Mouse (Mus musculus): ENCODE data around the gene Pax4.
A peak's percentile ranks its signal among the peaks of the same experiment; 100 is the strongest.

Pax4 gene

DNA sequence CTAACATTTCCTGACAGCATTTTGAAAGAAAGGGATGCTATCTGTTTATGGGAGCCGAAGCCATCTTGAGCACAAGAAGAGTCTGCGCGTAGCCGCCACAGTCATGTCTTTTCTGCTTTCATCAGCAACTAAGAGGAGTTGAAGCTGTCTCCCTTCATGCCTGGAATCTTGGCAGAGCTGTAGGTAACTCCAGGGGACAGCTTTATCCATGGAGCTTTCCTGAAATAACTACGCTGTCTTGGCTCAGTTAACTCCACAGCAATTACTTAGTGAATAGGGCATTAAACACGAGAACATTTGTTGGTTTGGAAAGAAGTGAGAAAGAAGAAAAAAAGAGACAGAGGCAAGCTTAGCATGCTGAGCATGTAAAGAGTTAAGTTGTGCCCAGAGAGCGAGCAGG is 1.2 kb downstream of the Pax4 start:
- DNase-seq (ENCODE audit: low spot score) = no peak

DNA sequence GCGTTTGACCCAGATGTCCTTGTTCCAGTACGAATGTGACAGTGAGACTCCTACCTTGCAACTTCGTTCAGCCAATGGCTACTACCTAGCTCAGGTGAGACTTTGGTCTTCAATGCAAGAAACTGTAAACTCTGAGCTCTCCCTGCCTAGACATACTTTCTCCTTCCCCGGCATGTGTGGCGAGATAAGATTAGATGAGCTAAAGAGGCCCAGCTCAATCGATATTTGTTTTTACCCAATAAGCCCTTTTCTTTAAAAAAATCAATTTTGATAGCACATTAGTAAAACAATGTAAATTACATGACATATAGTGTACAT is 17.7 kb downstream of the Pax4 start:
- DNase-seq (ENCODE audit: low spot score) = no peak

GRCm38 (mm10) chr6:28430795-28431537 is 18.2 kb downstream of the Pax4 start:
- DNase-seq (ENCODE audit: low spot score) = no peak

DNA sequence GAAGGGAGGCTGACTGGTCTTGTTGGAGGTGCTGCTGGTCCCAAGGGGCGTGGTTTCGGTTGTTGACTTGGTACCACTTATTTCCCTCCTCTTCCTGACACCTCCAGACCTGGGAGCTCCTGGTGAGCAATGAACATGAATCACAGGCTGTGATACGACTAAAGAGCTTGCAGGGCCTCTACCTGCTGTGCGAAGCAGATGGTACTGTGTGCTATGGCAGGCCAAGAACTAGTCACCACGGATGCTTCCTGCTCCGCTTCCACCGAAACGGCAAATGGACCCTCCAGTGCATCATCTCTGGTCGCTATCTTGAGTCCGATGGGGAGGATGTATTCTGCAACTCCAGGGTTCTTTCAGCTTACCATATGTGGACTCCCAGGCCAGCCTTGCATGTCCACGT is 19.3 kb downstream of the Pax4 start:
- no peak for DNase-seq (ENCODE audit: low spot score)

- DNase-seq (ENCODE audit: low spot score) = no peak
Observed at GRCm38 (mm10) chr6:28428290-28428689, 20.9 kb downstream of the Pax4 start, which contains the start of gene Gcc1. Gcc1 (minus strand) TSS chr6:28428390.

- no peak for DNase-seq (ENCODE audit: low spot score)
Observed at GRCm38 (mm10) chr6:28427096-28427839, 21.9 kb downstream of the Pax4 start, which contains the start of gene Fscn3. Fscn3 (plus strand) TSS chr6:28427789.

DNA sequence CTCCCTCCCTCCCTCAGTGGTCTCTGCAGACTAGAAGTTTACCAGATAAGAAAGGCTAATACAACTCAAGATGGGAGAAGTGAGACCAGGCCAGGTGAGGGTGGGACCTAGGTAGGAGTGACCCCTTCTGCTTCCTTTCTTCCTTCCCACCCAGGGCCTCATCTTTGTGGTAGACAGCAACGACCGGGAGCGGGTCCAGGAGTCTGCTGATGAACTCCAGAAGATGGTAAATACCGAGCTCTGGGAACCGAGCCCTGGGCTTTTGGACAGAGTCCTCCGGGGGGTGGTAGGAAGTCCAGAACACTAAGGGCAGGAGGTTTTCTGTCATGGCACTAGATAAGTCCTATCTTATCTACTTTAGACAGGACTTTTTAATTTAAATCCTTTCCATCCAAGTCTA is 24.1 kb downstream of the Pax4 start:
- no peak for DNase-seq (ENCODE audit: low spot score)

DNA sequence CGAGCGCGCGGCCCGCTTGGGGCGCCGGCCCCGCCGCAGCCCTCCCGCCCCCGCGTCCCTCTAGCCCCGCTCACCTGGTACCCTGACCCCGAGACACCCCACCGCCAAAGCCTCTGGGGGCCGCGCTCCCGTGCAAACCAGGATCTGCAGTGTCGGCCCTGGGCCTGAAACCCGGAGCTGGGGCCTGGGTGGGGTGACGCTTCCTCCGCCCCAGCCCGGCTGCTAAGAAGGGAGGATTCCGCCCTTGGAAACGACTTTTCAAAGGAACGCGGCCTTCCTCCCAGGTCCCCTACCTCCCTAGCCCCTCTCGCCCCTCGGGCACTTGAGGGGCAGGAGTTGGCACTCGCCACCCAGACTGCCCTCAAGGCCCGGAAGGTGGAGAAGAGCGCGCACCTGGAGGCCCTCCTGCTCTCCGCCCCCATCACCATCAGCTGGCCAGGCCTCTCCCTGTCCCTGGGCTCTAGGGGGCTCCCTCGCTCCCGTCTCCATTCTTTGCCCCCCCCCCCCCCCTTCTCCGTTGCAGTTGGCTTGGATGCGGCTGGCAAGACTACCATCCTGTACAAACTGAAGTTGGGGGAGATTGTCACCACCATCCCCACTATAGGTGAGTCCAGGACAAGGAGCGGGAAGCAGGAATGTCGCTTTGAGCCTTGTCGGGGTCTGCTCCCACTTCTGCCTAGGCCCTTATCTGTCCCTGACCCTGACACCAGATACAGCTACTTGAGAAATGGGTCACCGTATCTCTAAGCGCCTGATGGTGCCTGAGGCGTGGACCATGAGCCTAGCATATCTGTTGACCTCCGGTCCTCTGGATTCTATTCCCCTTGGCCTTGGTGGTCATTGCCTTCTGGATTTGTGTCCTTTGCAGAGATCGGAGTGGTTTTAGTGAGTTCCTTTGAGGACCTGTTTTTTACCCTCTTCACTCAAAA is 25.1 kb downstream of the Pax4 start:
- DNase-seq (ENCODE audit: low spot score) = peak; percentile 40

GRCm38 (mm10) chr6:28423313-28423712 is 25.8 kb downstream of the Pax4 start, which contains the start of gene Arf5:
Arf5 (plus strand) TSS chr6:28423560.
- DNase-seq (ENCODE audit: low spot score) = peak; percentile 82

- DNase-seq (ENCODE audit: low spot score) = no peak
Observed at GRCm38 (mm10) chr6:28422651-28423290, 26.4 kb downstream of the Pax4 start.

- DNase-seq (ENCODE audit: low spot score) = peak; percentile 89
Observed at GRCm38 (mm10) chr6:28421469-28422000, 27.6 kb downstream of the Pax4 start.

DNA sequence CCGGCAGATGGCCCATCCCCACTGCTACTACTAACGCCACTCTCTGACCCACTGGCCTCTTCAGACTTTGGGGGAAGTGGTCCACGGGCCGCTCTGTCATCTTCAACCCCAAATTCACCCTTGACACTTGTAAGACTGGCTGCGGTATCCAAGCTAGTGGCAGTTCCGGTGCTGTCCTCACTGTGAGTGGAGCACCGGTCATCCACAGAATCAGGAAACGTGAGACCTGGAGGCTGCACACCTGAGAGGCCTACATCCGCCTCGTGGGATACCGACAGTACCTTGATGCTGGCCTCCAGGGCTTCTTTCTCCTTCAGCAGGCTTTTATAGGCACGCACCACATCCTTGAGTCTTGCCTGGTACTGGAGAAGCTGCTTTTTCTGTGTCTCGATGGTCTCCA is 28.3 kb downstream of the Pax4 start:
- no peak for DNase-seq (ENCODE audit: low spot score)

GRCm38 (mm10) chr6:28420361-28420760 is 28.8 kb downstream of the Pax4 start:
- no peak for DNase-seq (ENCODE audit: low spot score)

DNA sequence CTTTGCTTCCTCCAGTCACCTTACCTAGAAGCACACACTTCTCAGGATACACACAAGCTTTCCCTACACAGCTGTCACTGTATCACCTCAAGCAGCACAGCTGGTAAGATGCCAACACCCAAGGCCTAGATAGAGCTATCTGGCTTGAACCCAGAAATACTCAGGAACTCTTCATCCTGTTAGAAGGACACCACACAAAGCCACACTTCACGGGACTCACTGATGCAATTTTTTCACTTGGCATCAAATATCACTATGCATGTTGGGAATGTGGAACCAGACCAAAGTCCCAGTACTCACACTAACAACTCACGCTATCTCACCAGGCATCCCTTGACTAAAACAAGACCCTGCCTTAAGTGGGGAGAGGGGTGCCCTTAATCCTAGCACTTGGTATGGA is 29.5 kb downstream of the Pax4 start:
- DNase-seq (ENCODE audit: low spot score) = no peak

DNA sequence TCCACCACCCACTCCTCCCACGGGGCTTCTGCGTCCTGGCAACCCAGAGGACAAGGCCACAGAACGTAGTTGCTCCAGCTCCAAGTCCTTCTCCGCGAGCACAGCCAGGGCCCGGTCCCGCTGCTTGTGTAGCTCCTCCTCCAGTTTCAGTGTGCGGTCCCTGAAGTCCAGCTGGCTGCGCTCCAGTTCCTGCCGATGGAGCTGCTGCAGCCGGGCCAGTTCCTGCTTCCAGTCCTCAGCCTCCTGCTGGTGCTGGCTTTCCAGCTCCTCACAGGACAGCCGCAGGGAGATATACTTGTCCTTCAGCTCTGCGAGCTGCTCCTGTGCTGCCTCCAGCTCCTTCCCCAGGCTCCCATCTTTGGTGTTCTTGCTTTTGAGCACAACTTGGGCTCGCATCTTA is 30.7 kb downstream of the Pax4 start:
- no peak for DNase-seq (ENCODE audit: low spot score)

- DNase-seq (ENCODE audit: low spot score) = no peak
Observed at GRCm38 (mm10) chr6:28416981-28417380, 32.2 kb downstream of the Pax4 start.

DNA sequence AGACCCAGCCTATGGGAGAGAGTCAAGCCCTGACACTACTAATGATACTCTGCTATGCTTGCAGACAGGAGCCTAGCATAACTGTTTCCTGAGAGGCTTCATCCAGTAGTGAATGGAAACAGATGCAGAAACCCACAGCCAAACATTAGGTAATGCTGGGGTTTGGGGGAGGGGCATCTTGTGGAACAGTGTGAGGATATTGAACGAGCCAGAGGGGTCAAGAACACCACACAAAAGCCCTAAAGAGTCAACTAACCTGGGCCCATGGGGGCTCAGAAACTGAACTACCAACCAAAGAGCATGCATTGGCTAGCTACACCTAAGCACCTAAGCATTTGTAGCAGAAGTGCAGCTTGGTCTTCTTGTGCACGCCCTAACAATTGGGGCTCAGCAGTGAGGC is 37.9 kb downstream of the Pax4 start:
- DNase-seq (ENCODE audit: low spot score) = no peak

DNA sequence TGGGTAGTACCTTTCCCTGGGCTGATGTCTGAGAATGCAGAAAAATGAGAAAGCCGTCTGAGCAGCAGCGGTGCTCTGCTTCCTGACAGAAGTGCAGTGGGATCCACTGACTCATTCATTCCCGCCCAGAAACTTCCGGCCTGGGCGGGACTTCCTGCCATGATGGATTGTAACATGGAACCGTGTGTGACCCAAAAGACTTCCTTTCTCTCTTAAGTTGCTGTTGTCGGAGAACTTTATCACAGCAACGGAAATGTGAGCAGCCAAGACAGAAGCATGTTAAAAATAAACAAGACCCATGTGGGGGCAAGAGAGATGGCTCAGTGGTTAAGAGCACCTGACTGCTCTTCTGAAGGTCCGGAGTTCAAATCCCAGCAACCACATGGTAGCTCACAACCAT is 39.1 kb downstream of the Pax4 start:
- DNase-seq (ENCODE audit: low spot score) = no peak

DNA sequence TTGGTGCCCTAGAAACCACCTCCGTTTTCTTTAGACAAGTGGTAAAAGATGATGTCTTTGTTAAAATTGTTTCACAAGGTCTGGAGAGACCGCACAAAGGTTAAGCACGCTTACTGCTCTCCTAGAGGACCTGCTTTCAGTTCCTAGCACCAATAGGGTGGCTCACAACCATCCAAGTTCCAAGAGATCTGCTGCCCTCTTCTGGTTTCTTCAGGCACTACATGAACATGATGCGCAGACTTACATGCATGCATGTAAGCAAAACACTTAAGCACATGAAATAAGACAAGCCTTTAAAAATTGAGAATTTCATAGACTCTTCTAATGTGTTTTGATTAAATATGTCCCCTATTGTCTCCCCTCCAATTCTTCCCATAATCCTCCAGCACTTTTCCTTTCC is 49.4 kb downstream of the Pax4 start:
- DNase-seq (ENCODE audit: low spot score) = no peak

DNA sequence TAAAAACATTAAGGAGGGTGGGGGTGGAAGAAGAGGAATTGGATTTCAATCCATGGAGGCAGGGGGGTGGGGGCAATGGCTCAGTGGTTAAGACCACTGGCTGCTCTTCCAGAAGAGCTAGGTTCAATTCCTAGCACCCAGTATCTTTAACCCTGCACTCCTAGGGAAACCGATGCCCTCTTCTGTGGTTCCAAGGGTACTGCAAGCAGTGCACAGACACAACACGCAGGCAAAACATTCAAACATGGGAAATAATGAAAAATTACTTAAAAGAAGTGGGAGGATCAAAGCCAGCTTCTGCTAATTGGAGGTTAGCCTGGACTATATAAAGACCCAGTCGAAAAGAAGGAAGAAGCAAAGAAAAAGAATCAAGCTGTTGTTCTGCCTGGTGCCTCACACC is 50.4 kb downstream of the Pax4 start:
- DNase-seq (ENCODE audit: low spot score) = no peak

GRCm38 (mm10) chr6:28397681-28398203 is 51.4 kb downstream of the Pax4 start, which contains the start of gene Zfp800:
Zfp800 (minus strand) TSS chr6:28398005.
- no peak for DNase-seq (ENCODE audit: low spot score)
